In genomic region chr3:107333381-107334201, GRCm38 (mm10) we compare ENCODE assay signal across 8 mouse cellular contexts. TPM values are rescaled to one million over a fixed set of nuclear protein-coding genes. Genes with fewer than 3 reads are reported as not detected.
DNase-seq lines count a peak whose midpoint lies in the region; ATAC-seq and TF ChIP-seq lines count a peak whose summit lies in the region.

TSS of gene Rbm15 (minus strand) at chr3:107333673.

- peaks cover 41% of the 10 kb centered on the region for H3K4me1 ChIP-seq in hindbrain, embryonic 10.5 days (replicated peaks)
- H3K4me1 ChIP-seq in lung, postnatal 0 days (ENCODE audit: insufficient read depth, low read depth, low read length): peaks cover 12% of the 10 kb centered on the region; the same call in 1 of the 2 replicates

- TF ChIP-seq EP300 in lung, postnatal 0 days (IDR thresholded peaks at IDR 0.05): peak; percentile 59; the same call in 1 of the 2 replicates

- H3K4me2 ChIP-seq in lung, postnatal 0 days (replicated peaks; ENCODE audit: low read depth, low read length): peak within 1 kb of the TSS; percentile 94

- WGBS in hindbrain, embryonic 10.5 days: under 1% methylated on average over 62 of the region's 62 CpGs
- under 1% methylated on average over 62 of the region's 62 CpGs for WGBS in lung, postnatal 0 days

- no peaks in the 10 kb centered on the region for H3K9me3 ChIP-seq in hindbrain, embryonic 10.5 days
- H3K9me3 ChIP-seq in lung, postnatal 0 days (ENCODE audit: low read length): no peaks in the 10 kb centered on the region

- H3K4me3 ChIP-seq in hindbrain, embryonic 10.5 days: peak within 1 kb of the TSS; percentile 97
- H3K4me3 ChIP-seq in lung, postnatal 0 days (ENCODE audit: low read depth, low read length): peak within 1 kb of the TSS; percentile 97

- TF ChIP-seq CTCF in lung, postnatal 0 days (IDR thresholded peaks at IDR 0.05): peak; percentile 46

- peak; percentile 99 for DNase-seq in MN1 (ENCODE audit: low spot score)
- peak; percentile 100 for DNase-seq in cerebellum, adult 9-10 months
- DNase-seq in hindbrain, embryonic 10.5 days (ENCODE audit: low spot score): peak; percentile 96
- peak; percentile 99 for DNase-seq in layer of hippocampus, adult 9-11 months
- DNase-seq in lung, postnatal 0 days (ENCODE audit: low spot score): peak; percentile 99
- DNase-seq in ovary, postnatal 14 days (ENCODE audit: low spot score): peak; percentile 88
- DNase-seq in thymus, postnatal 14 days: peak; percentile 96

- H3K36me3 ChIP-seq in hindbrain, embryonic 10.5 days: peaks cover 23% of the 10 kb centered on the region
- H3K36me3 ChIP-seq in lung, postnatal 0 days (ENCODE audit: insufficient read depth, low read length): no peaks in the 10 kb centered on the region

- ATAC-seq in frontal cortex, adult (ENCODE audit: low TSS enrichment): peak; percentile 80
- peak; percentile 91 for ATAC-seq in lung, postnatal 0 days

- no peaks in the 10 kb centered on the region for H3K27me3 ChIP-seq in hindbrain, embryonic 10.5 days (ENCODE audit: insufficient read depth, poor library complexity, severe bottlenecking)
- no peaks in the 10 kb centered on the region for H3K27me3 ChIP-seq in lung, postnatal 0 days (replicated peaks; ENCODE audit: insufficient read depth, low read length)

- H3K27ac ChIP-seq in hindbrain, embryonic 10.5 days: peak within 1 kb of the TSS; percentile 98
- H3K27ac ChIP-seq in lung, postnatal 0 days (ENCODE audit: low read length): peak within 1 kb of the TSS; percentile 97

- H3K9ac ChIP-seq in lung, postnatal 0 days (replicated peaks; ENCODE audit: low read depth): peak within 1 kb of the TSS; percentile 90

RNA-seq across cellular contexts. Expression of gene Rbm15, which starts in this region (rescaled TPM):
- 12.9 and 16.5 TPM in 2 replicates for polyA plus RNA-seq in hindbrain, embryonic 10.5 days (2016; fragmentation: Nextera tagmentation; extraction: Ambion mirVana)
- 7.2 and 7.5 TPM in 2 replicates for polyA plus RNA-seq in lung, postnatal 0 days (2015; fragmentation: Nextera tagmentation; extraction: Ambion mirVana)

Comparison
In these comparisons a context has a peak if more than half of its experiments do, and no peak if none do; other contexts are left out.
1. Peak in every context shown above with its lines: DNase-seq, ATAC-seq, H3K4me3 ChIP-seq and H3K27ac ChIP-seq.